Mouse (Mus musculus) liver, embryonic 12.5 days (tissue): ENCODE data around the gene Ankrd28. TPM values are rescaled to one million over a fixed set of nuclear protein-coding genes. Genes with fewer than 3 reads are reported as not detected.

Experiments used
- ATAC-seq: fragments of 200-750 bp; cut with Nextera tagmentation; 2 replicates; pipeline ENCODE4 v1.8.0; 2017; ENCODE audit warnings: moderate number of reproducible peaks, mild to moderate bottlenecking, moderate library complexity
- H3K27ac ChIP-seq: fragments of 300-500 bp; sonication (generic); 2 replicates; pipeline ENCODE4 v1.5.1; 2016; ENCODE audit warnings: mild to moderate bottlenecking
- H3K27me3 ChIP-seq: fragments of 300-500 bp; sonication (generic); replicated peaks from 2 replicates; pipeline ENCODE4 v1.6.1; 2016; ENCODE audit warnings: mild to moderate bottlenecking, moderate library complexity
- H3K36me3 ChIP-seq: fragments of 300-500 bp; sonication (generic); 2 replicates; pipeline ENCODE4 v1.6.1; 2016; ENCODE audit warnings: mild to moderate bottlenecking, moderate library complexity
- H3K4me1 ChIP-seq: fragments of 300-500 bp; sonication (generic); 2 replicates; pipeline ENCODE4 v1.6.1; 2016
- H3K4me2 ChIP-seq: fragments of 300-500 bp; sonication (generic); 2 replicates; pipeline ENCODE4 v1.6.1; 2016; ENCODE audit warnings: mild to moderate bottlenecking, moderate library complexity
- H3K4me3 ChIP-seq: fragments of 300-500 bp; sonication (generic); 2 replicates; pipeline ENCODE4 v1.5.1; 2016; ENCODE audit warnings: mild to moderate bottlenecking, moderate library complexity
- H3K9ac ChIP-seq: fragments of 300-500 bp; sonication (generic); 2 replicates; pipeline ENCODE4 v1.6.1; 2016; ENCODE audit warnings: mild to moderate bottlenecking, moderate library complexity
- H3K9me3 ChIP-seq: fragments of 300-500 bp; sonication (generic); replicated peaks from 2 replicates; pipeline ENCODE4 v1.6.1; 2016; ENCODE audit warnings: mild to moderate bottlenecking, moderate library complexity
- WGBS: fragments of 180-500 bp; shearing (Covaris S2); methylation state at CpG from one replicate; pipeline ENCODE4 v1.1.7; 2016; ENCODE audit not compliant: insufficient replicate concordance; 5-methylcytosine and 5-hydroxymethylcytosine counted together
- polyA plus RNA-seq: library from polyadenylated mRNA; unstranded; fragments of >200 nt; fragmentation: Nextera tagmentation; extraction: Ambion mirVana; gene quantifications from 2 replicates; pipeline ENCODE4 v1.2.1, GENCODE M21; 2016

Gene Ankrd28
- polyA plus RNA-seq, 1 experiment from 2014 or later, result 6.2 TPM

GRCm38 (mm10) chr14:31661671-31662554, 168.5 kb downstream of the Ankrd28 start:
- no peaks in the 10 kb centered on the region for H3K9me3 ChIP-seq
- peak overlapping the region; percentile 51 for H3K4me3 ChIP-seq
- ATAC-seq, result peak; percentile 69
- H3K4me2 ChIP-seq, result peak overlapping the region; percentile 71
- H3K4me1 ChIP-seq, result peaks cover 55% of the 10 kb centered on the region
- H3K9ac ChIP-seq, result peak overlapping the region; percentile 47
- peaks cover 5% of the 10 kb centered on the region for H3K36me3 ChIP-seq
- 13% methylated on average over 44 of the region's 44 CpGs for WGBS
- H3K27me3 ChIP-seq, result 0 out of 2 replicates have a peak, but pooled peaks cover 5% of the 10 kb centered on the region
- H3K27ac ChIP-seq, result peak overlapping the region; percentile 67

- Histone ChIP-seq H3K4me2 (no peak overlapping the region), H3K4me3 (no peak overlapping the region), H3K27me3 (0 out of 2 replicates have a peak, but pooled peaks cover 5% of the 10 kb centered on the region), H3K36me3 (no peaks in the 10 kb centered on the region), H3K9ac (no peak overlapping the region), H3K9me3 (no peaks in the 10 kb centered on the region), H3K27ac (no peak overlapping the region), H3K4me1 (peaks cover 53% of the 10 kb centered on the region)
- ATAC-seq, result no peak
- WGBS, result 74% methylated on average over 7 of the region's 7 CpGs
Observed at GRCm38 (mm10) chr14:31660312-31661093, 169.9 kb downstream of the Ankrd28 start.

- Histone ChIP-seq H3K9me3 (no peaks in the 10 kb centered on the region), H3K4me2 (no peak overlapping the region), H3K4me3 (no peak overlapping the region), H3K36me3 (no peaks in the 10 kb centered on the region), H3K27me3 (0 out of 2 replicates have a peak, but pooled peaks cover 5% of the 10 kb centered on the region), H3K27ac (no peak overlapping the region), H3K9ac (no peak overlapping the region), H3K4me1 (peaks cover 48% of the 10 kb centered on the region)
- 61% methylated on average over 10 of the region's 10 CpGs for WGBS
- no peak for ATAC-seq
Observed at GRCm38 (mm10) chr14:31659501-31660181, 170.8 kb downstream of the Ankrd28 start.

- Histone ChIP-seq H3K27ac (no peak overlapping the region), H3K27me3 (0 out of 2 replicates have a peak, but pooled peaks cover 5% of the 10 kb centered on the region), H3K4me2 (no peak overlapping the region), H3K4me3 (no peak overlapping the region), H3K9ac (no peak overlapping the region), H3K9me3 (no peaks in the 10 kb centered on the region), H3K4me1 (peaks cover 46% of the 10 kb centered on the region), H3K36me3 (no peaks in the 10 kb centered on the region)
- WGBS, result 83% methylated on average over 8 of the region's 8 CpGs
- no peak for ATAC-seq
Observed at GRCm38 (mm10) chr14:31658126-31658680, 172.2 kb downstream of the Ankrd28 start.

- no peak for ATAC-seq
- WGBS, result 45% methylated on average over 5 of the region's 5 CpGs
Observed at GRCm38 (mm10) chr14:31656857-31657645, 173.4 kb downstream of the Ankrd28 start.

GRCm38 (mm10) chr14:31656386-31656785, 174.1 kb downstream of the Ankrd28 start:
- no peaks in the 10 kb centered on the region for H3K27me3 ChIP-seq
- H3K9ac ChIP-seq, result no peak overlapping the region
- WGBS, result 59% methylated on average over 7 of the region's 7 CpGs
- no peak overlapping the region for H3K4me3 ChIP-seq
- no peaks in the 10 kb centered on the region for H3K9me3 ChIP-seq
- no peak overlapping the region for H3K4me2 ChIP-seq
- no peak overlapping the region for H3K27ac ChIP-seq
- no peaks in the 10 kb centered on the region for H3K36me3 ChIP-seq
- ATAC-seq, result no peak
- peaks cover 45% of the 10 kb centered on the region for H3K4me1 ChIP-seq

More at GRCm38 (mm10) chr14:31656857-31657645, 173.4 kb downstream of the Ankrd28 start:
- Histone ChIP-seq H3K9ac (no peak overlapping the region), H3K4me1 (peaks cover 46% of the 10 kb centered on the region), H3K4me2 (no peak overlapping the region), H3K36me3 (no peaks in the 10 kb centered on the region), H3K9me3 (no peaks in the 10 kb centered on the region), H3K4me3 (no peak overlapping the region), H3K27ac (no peak overlapping the region), H3K27me3 (0 out of 2 replicates have a peak, but pooled peaks cover 3% of the 10 kb centered on the region)

- no peak for ATAC-seq
- Histone ChIP-seq H3K9ac (no peak overlapping the region), H3K36me3 (no peaks in the 10 kb centered on the region), H3K4me1 (peaks cover 49% of the 10 kb centered on the region), H3K9me3 (peaks cover 3% of the 10 kb centered on the region; the same call in 1 of the 2 replicates), H3K4me2 (no peak overlapping the region), H3K27me3 (no peaks in the 10 kb centered on the region), H3K4me3 (no peak overlapping the region), H3K27ac (no peak overlapping the region)
- 76% methylated on average over 14 of the region's 14 CpGs for WGBS
Observed at GRCm38 (mm10) chr14:31655406-31655805, 175.0 kb downstream of the Ankrd28 start.

- Histone ChIP-seq H3K4me1 (peaks cover 46% of the 10 kb centered on the region), H3K9me3 (peaks cover 6% of the 10 kb centered on the region; the same call in 1 of the 2 replicates), H3K4me2 (no peak overlapping the region), H3K27me3 (no peaks in the 10 kb centered on the region), H3K9ac (no peak overlapping the region), H3K4me3 (no peak overlapping the region), H3K27ac (no peak overlapping the region), H3K36me3 (no peaks in the 10 kb centered on the region)
- 83% methylated on average over 5 of the region's 5 CpGs for WGBS
- ATAC-seq, result no peak
Observed at GRCm38 (mm10) chr14:31654816-31655215, 175.6 kb downstream of the Ankrd28 start.

- H3K27me3 ChIP-seq, result no peaks in the 10 kb centered on the region
- no peak overlapping the region for H3K9ac ChIP-seq
- H3K4me1 ChIP-seq, result peaks cover 38% of the 10 kb centered on the region
- no peak overlapping the region for H3K4me3 ChIP-seq
- WGBS, result 44% methylated on average over 14 of the region's 14 CpGs
- H3K36me3 ChIP-seq, result no peaks in the 10 kb centered on the region
- H3K9me3 ChIP-seq, result peaks cover 6% of the 10 kb centered on the region; the same call in 1 of the 2 replicates
- peak; percentile 81 for ATAC-seq
- peak overlapping the region; percentile 41 for H3K4me2 ChIP-seq
- peak overlapping the region; percentile 61 for H3K27ac ChIP-seq
Observed at GRCm38 (mm10) chr14:31653101-31653875, 177.2 kb downstream of the Ankrd28 start.

- 75% methylated on average over 1 of the region's 1 CpGs for WGBS
- ATAC-seq, result no peak
- H3K27ac ChIP-seq, result peak overlapping the region; percentile 61
Observed at GRCm38 (mm10) chr14:31652624-31653023, 177.8 kb downstream of the Ankrd28 start.

More at GRCm38 (mm10) chr14:31652624-31653023, 177.8 kb downstream of the Ankrd28 start:
- Histone ChIP-seq H3K27me3 (no peaks in the 10 kb centered on the region), H3K9me3 (peaks cover 6% of the 10 kb centered on the region; the same call in 1 of the 2 replicates), H3K36me3 (no peaks in the 10 kb centered on the region), H3K4me2 (peak overlapping the region; percentile 41; the same call in 1 of the 2 replicates), H3K4me3 (no peak overlapping the region), H3K9ac (no peak overlapping the region), H3K4me1 (peaks cover 38% of the 10 kb centered on the region)
